Comparison of ENCODE assay signal across 22 mouse cellular contexts in genomic region chr3:121294200-121294599, GRCm38 (mm10). TPM values are rescaled to one million over a fixed set of nuclear protein-coding genes. Genes with fewer than 3 reads are reported as not detected.
A peak's percentile ranks its signal among the peaks of the same experiment; 100 is the strongest.
DNase-seq lines count a peak whose midpoint lies in the region; ATAC-seq and TF ChIP-seq lines count a peak whose summit lies in the region.
"Had no signal": no experiment of that assay in that cellular context is flagged by ENCODE, and none has a peak within 500 bp of the region (broad histone marks: within the 10 kb centered on the region; RNA-seq: fewer than 3 reads in every experiment).

No protein-coding gene starts in this region.

- CTCF ChIA-PET in Patski (lab: Charles Lee): interaction anchor here (1.0 to 1.5 kb wide), 3 partner anchors 9 to 206 kb away, joined by 3 to 4 read pairs (median 3); no protein-coding TSS in a partner anchor

- 79% methylated on average over 2 of the region's 2 CpGs for WGBS in heart, adult 2 months
- 86% methylated on average over 2 of the region's 2 CpGs for WGBS in liver, postnatal 0 days (ENCODE audit: insufficient replicate concordance)
- 68% methylated on average over 2 of the region's 2 CpGs for WGBS in liver, embryonic 11.5 days

- no peaks in the 10 kb centered on the region; the same call in 1 of the 2 replicates for H3K79me2 ChIP-seq in heart, adult 2 months (replicated peaks; ENCODE audit: control insufficient read depth, insufficient read depth, low read length)

- TF ChIP-seq EP300 in heart, adult 2 months (IDR thresholded peaks at IDR 0.05; ENCODE audit: insufficient read depth, low read depth, low read length): no peak
- no peak for TF ChIP-seq EP300 in liver, postnatal 0 days (IDR thresholded peaks at IDR 0.05; ENCODE audit: low read depth)

- ATAC-seq in liver, postnatal 0 days: no peak
- no peak for ATAC-seq in liver, embryonic 11.5 days (replicated peaks; ENCODE audit: low FRiP score)
- no peak for ATAC-seq in Patski
- ATAC-seq in megakaryocyte progenitor cell, adult 5-6 weeks (replicated peaks; ENCODE audit: poor library complexity): no peak
- ATAC-seq: inflammation-experienced regulatory T-cells, adult 6 months had no signal

- no peak overlapping the region for H3K4me2 ChIP-seq in liver, postnatal 0 days (ENCODE audit: low read depth, low read length)
- H3K4me2 ChIP-seq in liver, embryonic 11.5 days: no peak overlapping the region
- H3K4me2 ChIP-seq: embryonic facial prominence, embryonic 15.5 days; heart, embryonic 15.5 days; limb, embryonic 15.5 days; midbrain, embryonic 12.5 days had no signal

- H3K27me3 ChIP-seq in heart, adult 2 months (ENCODE audit: control insufficient read depth, insufficient read depth, low read length): no peaks in the 10 kb centered on the region
- no peaks in the 10 kb centered on the region for H3K27me3 ChIP-seq in liver, postnatal 0 days (ENCODE audit: insufficient read depth, low read length)
- no peaks in the 10 kb centered on the region for H3K27me3 ChIP-seq in liver, embryonic 11.5 days (replicated peaks; ENCODE audit: control insufficient read depth, insufficient read depth, low read length)
- H3K27me3 ChIP-seq in Patski: no peaks in the 10 kb centered on the region
- H3K27me3 ChIP-seq: embryonic facial prominence, embryonic 15.5 days; heart, embryonic 15.5 days; limb, embryonic 15.5 days; midbrain, embryonic 12.5 days had no signal

- peak; percentile 50 for TF ChIP-seq CTCF in heart, adult 2 months (IDR thresholded peaks at IDR 0.05)
- peak; percentile 64 for TF ChIP-seq CTCF in liver, postnatal 0 days (IDR thresholded peaks at IDR 0.05; ENCODE audit: low read depth)
- peak; percentile 68 for TF ChIP-seq CTCF in Patski (IDR thresholded peaks at IDR 0.05)

- H3K9me3 ChIP-seq in liver, postnatal 0 days (ENCODE audit: low read length): no peaks in the 10 kb centered on the region
- no peaks in the 10 kb centered on the region for H3K9me3 ChIP-seq in liver, embryonic 11.5 days (ENCODE audit: control insufficient read depth, low read length)
- H3K9me3 ChIP-seq: embryonic facial prominence, embryonic 15.5 days; heart, embryonic 15.5 days; hindbrain, embryonic 10.5 days; limb, embryonic 15.5 days; midbrain, embryonic 12.5 days had no signal

- no peak overlapping the region for H3K9ac ChIP-seq in heart, adult 2 months (ENCODE audit: low read depth, low read length)
- no peak overlapping the region for H3K9ac ChIP-seq in liver, postnatal 0 days (replicated peaks)
- H3K9ac ChIP-seq in liver, embryonic 11.5 days (ENCODE audit: low read depth, low read length): no peak overlapping the region
- H3K9ac ChIP-seq: embryonic facial prominence, embryonic 15.5 days; heart, embryonic 15.5 days; limb, embryonic 15.5 days; midbrain, embryonic 12.5 days had no signal

- POLR2A ChIA-PET in Patski (lab: Charles Lee): no interaction called here

- no peaks in the 10 kb centered on the region for H3K4me1 ChIP-seq in heart, adult 2 months (ENCODE audit: control insufficient read depth, insufficient read depth, low read length)
- H3K4me1 ChIP-seq in liver, postnatal 0 days (ENCODE audit: insufficient read depth): peaks cover 16% of the 10 kb centered on the region
- peaks cover 12% of the 10 kb centered on the region for H3K4me1 ChIP-seq in liver, embryonic 11.5 days (replicated peaks; ENCODE audit: control insufficient read depth, insufficient read depth, low read length)

- in situ Hi-C loops in Patski (cut with MboI; ENCODE audit: low pct_unique_long_range_greater_than_20kb): no loop called here

- H3K4me3 ChIP-seq in heart, adult 2 months: no peak overlapping the region
- no peak overlapping the region for H3K4me3 ChIP-seq in liver, postnatal 0 days (ENCODE audit: low read depth, low read length)
- H3K4me3 ChIP-seq in liver, embryonic 11.5 days (ENCODE audit: low read depth, low read length): no peak overlapping the region
- H3K4me3 ChIP-seq: embryonic facial prominence, embryonic 15.5 days; heart, embryonic 15.5 days; hindbrain, embryonic 10.5 days; limb, embryonic 15.5 days; midbrain, embryonic 12.5 days had no signal

- no peak for TF ChIP-seq POLR2A in heart, adult 2 months (IDR thresholded peaks at IDR 0.05; ENCODE audit: insufficient read depth, low read depth, low read length)

- no peak overlapping the region for H3K27ac ChIP-seq in heart, adult 2 months
- no peak overlapping the region for H3K27ac ChIP-seq in liver, postnatal 0 days (ENCODE audit: low read depth)
- H3K27ac ChIP-seq in liver, embryonic 11.5 days (ENCODE audit: low read depth, low read length): no peak overlapping the region
- H3K27ac ChIP-seq: embryonic facial prominence, embryonic 15.5 days; heart, embryonic 15.5 days; hindbrain, embryonic 10.5 days; limb, embryonic 15.5 days; midbrain, embryonic 12.5 days had no signal

- no peaks in the 10 kb centered on the region for H3K36me3 ChIP-seq in heart, adult 2 months (ENCODE audit: control insufficient read depth, insufficient read depth, low read length)
- no peaks in the 10 kb centered on the region for H3K36me3 ChIP-seq in liver, postnatal 0 days (replicated peaks; ENCODE audit: insufficient read depth, low read length)
- H3K36me3 ChIP-seq in liver, embryonic 11.5 days (ENCODE audit: control insufficient read depth, insufficient read depth, low read length): no peaks in the 10 kb centered on the region
- H3K36me3 ChIP-seq: embryonic facial prominence, embryonic 15.5 days; heart, embryonic 15.5 days; limb, embryonic 15.5 days; midbrain, embryonic 12.5 days had no signal

- DNase-seq in heart, adult 2 months: no peak
- DNase-seq in heart, postnatal 10 days: no peak
- DNase-seq in liver, postnatal 0 days: no peak
- DNase-seq in liver, embryonic 11.5 days (ENCODE audit: low spot score): no peak
- DNase-seq in A20 (ENCODE audit: low read depth, low spot score): peak; percentile 29
- DNase-seq in Patski (ENCODE audit: low read depth, low spot score): no peak
- no peak for DNase-seq in right cerebral cortex, adult 2 months (ENCODE audit: low spot score in 2 of 2)
- DNase-seq: adrenal gland, postnatal 36 days; cerebellum, adult 18-20 months; cerebellum, postnatal 36 days; gastrocnemius, postnatal 10 days; kidney, postnatal 4 days; lung, adult 2 months; right cerebral cortex, postnatal 4 days; thymus, postnatal 36 days had no signal

- intact Hi-C loops in heart, adult 2 months (cut with DNase I): loop anchor here (5.0 to 10.0 kb wide), 3 partner anchors 122 to 1693 kb away; partner anchors contain the start of genes 1810037I17Rik and Rwdd3
- intact Hi-C loops in heart, postnatal 10 days (cut with DNase I): no loop called here

RNA-seq across cellular contexts. Expression of gene Alg14, which starts 2.6 kb away (rescaled TPM):
- total RNA-seq in heart, adult 2 months (2021): 10 to 100 TPM in 1 of 2 experiments, 1 to 10 TPM in 1; 9.1 to 10.4 TPM
- polyA plus RNA-seq in heart, adult 2 months (2012; rRNA removed): 12.5 and 19.9 TPM in 2 replicates
- total RNA-seq in heart, postnatal 10 days (2021): 10 to 100 TPM; 16.6 to 17.0 TPM
- 20.1 and 21.3 TPM in 2 replicates for polyA plus RNA-seq in liver, postnatal 0 days (2015; fragmentation: Nextera tagmentation; extraction: Ambion mirVana)
- 23.3 and 26.4 TPM in 2 replicates for polyA plus RNA-seq in liver, embryonic 11.5 days (2014; fragmentation: Nextera tagmentation; extraction: Ambion mirVana)
- 53.5 TPM for polyA plus RNA-seq in Patski (2021)
- 16.0 and 24.2 TPM in 2 replicates for total RNA-seq in megakaryocyte progenitor cell, adult 5-6 weeks (2015)
- total RNA-seq in megakaryocyte progenitor cell, adult 5-6 weeks (2017): 12.2 and 16.5 TPM in 2 replicates

RNA-seq across cellular contexts. Expression of gene Tmem56, which starts 11.3 kb away (rescaled TPM):
- 1 to 10 TPM in 1 of 2 experiments, under 1 TPM in 1; 0.99 to 2.9 TPM for total RNA-seq in heart, adult 2 months (2021)
- polyA plus RNA-seq in heart, adult 2 months (2012; rRNA removed): 0.68 and 2.0 TPM in 2 replicates
- total RNA-seq in heart, postnatal 10 days (2021): 1 to 10 TPM; 1.0 to 1.4 TPM
- 21.9 and 24.1 TPM in 2 replicates for polyA plus RNA-seq in liver, postnatal 0 days (2015; fragmentation: Nextera tagmentation; extraction: Ambion mirVana)
- polyA plus RNA-seq in liver, embryonic 11.5 days (2014; fragmentation: Nextera tagmentation; extraction: Ambion mirVana): 31.2 and 36.9 TPM in 2 replicates
- polyA plus RNA-seq in Patski (2021): 0.10 TPM
- total RNA-seq in megakaryocyte progenitor cell, adult 5-6 weeks (2015): 5.7 and 8.2 TPM in 2 replicates
- 4.6 and 5.0 TPM in 2 replicates for total RNA-seq in megakaryocyte progenitor cell, adult 5-6 weeks (2017)
- polyA plus RNA-seq: inflammation-experienced regulatory T-cells, adult 6 months had no signal
